Mouse (Mus musculus): ENCODE results near the gene Rapgef1. TPM values are rescaled to one million over a fixed set of nuclear protein-coding genes. Genes with fewer than 3 reads are reported as not detected.

Rapgef1 gene
- total RNA-seq, 2 experiments from 2014 or later: 64.6 to 65.1 TPM

- peak; percentile 49 to 68 for DNase-seq (ENCODE audit: low spot score in 2 of 2)
Observed at GRCm38 (mm10) chr2:29787104-29787917, 167.8 kb downstream of the Rapgef1 start, which contains the start of gene Coq4. TSS of gene Coq4 (plus strand) at chr2:29787493.

GRCm38 (mm10) chr2:29787937-29788681 lies 168.6 kb downstream of the Rapgef1 start, which contains the start of gene Trub2:
TSS of gene Trub2 (minus strand) at chr2:29788502.
- peak; percentile 67 to 69 for DNase-seq (ENCODE audit: low spot score in 2 of 2)

Other genes starting within 250 kb of the Rapgef1 start
- gene Gm13420, start 132.0 kb downstream of the Rapgef1 start, total RNA-seq (2021): 1 to 10 TPM in 1 of 2 experiments, not detected in 1; 1.8 TPM
- gene Gm13547, start 139.6 kb downstream of the Rapgef1 start, total RNA-seq (2021): not detected
- 10 to 100 TPM; 20.3 to 22.5 TPM for gene Coq4, start 167.8 kb downstream of the Rapgef1 start, total RNA-seq (2021)
- 10 to 100 TPM; 56.8 to 57.3 TPM for gene Trub2, start 168.8 kb downstream of the Rapgef1 start, total RNA-seq (2021)
- gene Slc27a4, start 182.9 kb downstream of the Rapgef1 start, total RNA-seq (2021): 10 to 100 TPM; 31.0 to 34.0 TPM
- 10 to 100 TPM; 49.5 to 55.6 TPM for gene Urm1, start 200.4 kb downstream of the Rapgef1 start, total RNA-seq (2021)
- 10 to 100 TPM; 28.3 to 34.4 TPM for gene Cercam, start 249.4 kb downstream of the Rapgef1 start, total RNA-seq (2021)

All from adrenal gland, postnatal 4 days (tissue).